Mouse (Mus musculus) embryonic fibroblast, embryonic 13.5 days (primary cell): ENCODE measurements around the gene Rapgef1.

Source experiments
- CTCF ChIP-seq: IDR thresholded peaks from 2 replicates; pipeline ENCODE4 v1.5.1; 2011; ENCODE audit warnings: mild to moderate bottlenecking, control low read depth, low read length, moderate library complexity, borderline replicate concordance; ENCODE audit not compliant: insufficient read depth
- POLR2A ChIP-seq: IDR thresholded peaks from 2 replicates; pipeline ENCODE4 v1.6.1; 2011; ENCODE audit warnings: low read depth, mild to moderate bottlenecking, control low read depth, low read length, moderate library complexity

DNA sequence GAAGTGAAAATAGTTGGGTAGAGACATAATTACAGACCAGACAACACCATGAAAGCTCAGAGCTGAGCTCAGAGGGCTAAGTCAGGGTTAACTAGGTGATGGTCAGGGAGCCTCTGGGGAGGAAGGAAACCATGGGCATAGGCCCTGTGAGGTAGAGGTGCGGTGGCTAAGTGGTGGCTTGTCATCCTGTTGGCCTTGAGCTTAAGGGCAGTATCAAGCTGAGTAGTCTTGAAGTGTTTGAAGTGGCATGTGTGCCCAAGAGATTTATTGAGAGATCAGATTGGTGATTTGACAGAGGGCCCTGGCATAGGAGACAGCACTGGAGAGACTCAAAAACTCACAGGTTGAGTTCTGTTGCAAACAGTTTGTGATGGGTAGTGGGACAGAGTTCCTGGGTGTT, 36.6 kb downstream of the Rapgef1 start:
- TF ChIP-seq POLR2A (no peak), CTCF (no peak)
